Mouse (Mus musculus): ENCODE measurements at regions not wholly inside any gene's neighbourhood (a gene's known extent, or its start where the extent isn't known, plus 50 kb on each side); places are given as distances from the start of the nearest gene placed in this dataset.

DNA sequence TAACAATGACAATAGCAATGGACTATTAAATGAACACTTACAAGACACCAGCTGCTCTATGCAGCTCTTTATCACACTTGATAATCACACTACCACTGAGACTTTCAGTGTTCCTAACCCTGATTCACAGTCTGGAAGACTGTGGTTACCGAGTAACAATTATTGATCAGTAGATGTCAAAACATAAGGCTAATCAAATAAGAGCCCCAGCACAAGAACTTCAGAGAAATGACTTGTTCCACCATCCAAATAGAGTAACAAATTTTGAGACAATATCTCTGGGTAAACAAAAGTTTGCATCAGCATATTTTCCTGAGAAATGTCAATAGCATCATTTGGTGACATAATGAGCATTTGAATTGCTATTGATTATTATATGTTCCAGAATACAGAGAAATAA is 118.3 kb upstream of the Ccdc85a start:
- 55% methylated on average over 1 of the region's 1 CpGs for WGBS
- no peak overlapping the region for H3K9ac ChIP-seq (ENCODE audit: low read length)
- no peaks in the 10 kb centered on the region for H3K4me1 ChIP-seq (ENCODE audit: control insufficient read depth, insufficient read depth, low read length)
- no peak overlapping the region for H3K4me3 ChIP-seq (replicated peaks; ENCODE audit: low read length)
- H3K4me2 ChIP-seq (ENCODE audit: low read depth, low read length), result no peak overlapping the region
- ATAC-seq (ENCODE audit: insufficient read depth, low FRiP score), result no peak
- H3K36me3 ChIP-seq (ENCODE audit: control insufficient read depth, insufficient read depth, low read length), result no peaks in the 10 kb centered on the region
- H3K9me3 ChIP-seq (replicated peaks; ENCODE audit: control insufficient read depth, low read length), result no peaks in the 10 kb centered on the region
- H3K27me3 ChIP-seq (ENCODE audit: control insufficient read depth, insufficient read depth, low read length), result no peaks in the 10 kb centered on the region
- no peak overlapping the region for H3K27ac ChIP-seq (ENCODE audit: low read length)

DNA sequence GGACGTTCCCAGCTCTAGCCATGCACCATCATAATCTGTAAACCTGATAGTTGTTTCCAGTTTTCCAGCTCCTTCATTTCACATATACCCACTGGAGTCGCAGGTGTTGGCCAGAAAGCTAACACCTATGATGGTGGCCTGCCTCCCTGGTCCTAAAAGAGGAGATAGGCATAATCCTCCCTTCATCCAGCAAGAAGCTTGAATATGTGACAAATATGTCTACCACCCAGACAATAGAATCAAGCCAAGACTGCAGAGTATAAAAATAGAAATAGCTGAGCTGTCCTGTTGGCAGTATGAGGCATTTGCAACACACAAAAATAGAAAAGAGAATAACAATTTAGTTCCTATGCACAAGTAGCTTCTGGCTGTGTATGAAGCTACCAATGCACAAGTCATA is 117.3 kb upstream of the Ccdc85a start:
- Histone ChIP-seq H3K27me3 (ENCODE audit: control insufficient read depth, insufficient read depth, low read length) (no peaks in the 10 kb centered on the region), H3K36me3 (ENCODE audit: control insufficient read depth, insufficient read depth, low read length) (no peaks in the 10 kb centered on the region), H3K9me3 (replicated peaks; ENCODE audit: control insufficient read depth, low read length) (no peaks in the 10 kb centered on the region), H3K4me3 (replicated peaks; ENCODE audit: low read length) (no peak overlapping the region), H3K27ac (ENCODE audit: low read length) (no peak overlapping the region), H3K9ac (ENCODE audit: low read length) (no peak overlapping the region), H3K4me1 (ENCODE audit: control insufficient read depth, insufficient read depth, low read length) (no peaks in the 10 kb centered on the region), H3K4me2 (ENCODE audit: low read depth, low read length) (no peak overlapping the region)
- WGBS, result 81% methylated on average over 2 of the region's 2 CpGs
- ATAC-seq (ENCODE audit: insufficient read depth, low FRiP score), result no peak

DNA sequence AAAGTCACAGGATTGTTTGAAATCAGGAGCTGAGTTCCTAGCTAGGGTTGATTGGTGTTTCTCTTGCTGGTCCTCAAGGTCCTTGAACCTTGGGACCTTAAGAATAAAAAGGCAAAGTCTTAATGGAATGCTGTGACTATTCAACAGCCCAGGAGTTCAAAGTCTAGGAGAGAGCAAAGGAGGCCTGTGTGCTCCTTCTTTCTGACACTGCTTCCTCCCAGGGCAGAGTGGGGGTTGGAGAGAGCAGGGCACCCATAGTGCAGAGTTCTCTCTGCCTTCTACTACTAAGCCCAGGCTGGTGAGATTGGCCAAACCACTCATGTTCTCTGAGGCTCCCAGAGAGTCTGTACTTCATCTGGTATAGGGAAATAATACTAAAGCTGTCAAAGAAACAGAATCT is 115.6 kb upstream of the Ccdc85a start:
- ATAC-seq (ENCODE audit: insufficient read depth, low FRiP score), result no peak

DNA sequence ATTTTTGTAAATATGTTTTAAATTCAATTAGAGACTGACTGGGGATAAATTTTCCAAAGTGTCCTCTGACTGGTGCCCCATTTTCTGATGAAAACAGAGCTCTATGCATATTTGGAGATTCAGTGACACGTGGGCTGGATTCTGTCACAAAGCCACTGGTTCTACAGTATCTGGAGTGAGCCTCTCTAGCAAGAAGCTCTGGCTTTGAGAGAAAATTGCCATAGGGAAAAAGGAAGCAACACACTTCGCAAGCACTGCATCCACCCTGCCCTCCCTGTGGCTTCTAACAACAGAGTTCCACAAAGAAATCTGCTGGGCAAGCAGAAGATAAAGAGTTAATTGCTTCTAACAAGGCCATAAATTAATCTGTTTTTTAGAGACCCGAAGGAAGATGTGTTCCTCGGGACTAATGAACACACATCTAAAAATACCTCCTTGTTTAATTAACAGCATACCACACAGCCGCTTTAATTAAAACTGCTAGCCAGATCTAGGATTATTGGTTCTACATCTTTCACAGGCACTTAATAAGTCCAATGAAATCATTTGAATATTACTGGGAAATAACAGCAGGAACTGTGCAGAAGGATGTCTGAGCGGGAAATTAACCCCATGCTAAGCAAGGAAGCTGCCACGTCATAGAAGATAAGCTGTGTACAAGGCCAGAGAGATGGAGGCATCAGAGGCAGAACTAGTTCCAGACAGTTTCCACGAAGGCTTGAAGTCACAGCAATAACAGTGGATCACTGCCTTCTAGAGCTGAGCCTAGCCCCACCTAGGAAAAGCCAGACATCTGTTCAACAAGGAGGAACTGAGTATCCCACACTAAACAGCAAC is 113.7 kb upstream of the Ccdc85a start:
- no peaks in the 10 kb centered on the region for H3K27me3 ChIP-seq (ENCODE audit: control insufficient read depth, insufficient read depth, low read length)
- H3K27ac ChIP-seq (ENCODE audit: low read length), result no peak overlapping the region
- H3K4me3 ChIP-seq (replicated peaks; ENCODE audit: low read length), result no peak overlapping the region
- no peak overlapping the region for H3K4me2 ChIP-seq (ENCODE audit: low read depth, low read length)
- H3K4me1 ChIP-seq (ENCODE audit: control insufficient read depth, insufficient read depth, low read length), result no peaks in the 10 kb centered on the region
- H3K9me3 ChIP-seq (replicated peaks; ENCODE audit: control insufficient read depth, low read length), result no peaks in the 10 kb centered on the region
- H3K36me3 ChIP-seq (ENCODE audit: control insufficient read depth, insufficient read depth, low read length), result no peaks in the 10 kb centered on the region
- 38% methylated on average over 8 of the region's 8 CpGs for WGBS
- no peak overlapping the region for H3K9ac ChIP-seq (ENCODE audit: low read length)
- ATAC-seq (ENCODE audit: insufficient read depth, low FRiP score), result no peak

More for the DNA sequence above, 115.6 kb upstream of the Ccdc85a start:
- Histone ChIP-seq H3K9ac (ENCODE audit: low read length) (no peak overlapping the region), H3K9me3 (replicated peaks; ENCODE audit: control insufficient read depth, low read length) (no peaks in the 10 kb centered on the region), H3K4me2 (ENCODE audit: low read depth, low read length) (no peak overlapping the region), H3K36me3 (ENCODE audit: control insufficient read depth, insufficient read depth, low read length) (no peaks in the 10 kb centered on the region), H3K4me1 (ENCODE audit: control insufficient read depth, insufficient read depth, low read length) (no peaks in the 10 kb centered on the region), H3K4me3 (replicated peaks; ENCODE audit: low read length) (no peak overlapping the region), H3K27me3 (ENCODE audit: control insufficient read depth, insufficient read depth, low read length) (no peaks in the 10 kb centered on the region), H3K27ac (ENCODE audit: low read length) (no peak overlapping the region)

DNA sequence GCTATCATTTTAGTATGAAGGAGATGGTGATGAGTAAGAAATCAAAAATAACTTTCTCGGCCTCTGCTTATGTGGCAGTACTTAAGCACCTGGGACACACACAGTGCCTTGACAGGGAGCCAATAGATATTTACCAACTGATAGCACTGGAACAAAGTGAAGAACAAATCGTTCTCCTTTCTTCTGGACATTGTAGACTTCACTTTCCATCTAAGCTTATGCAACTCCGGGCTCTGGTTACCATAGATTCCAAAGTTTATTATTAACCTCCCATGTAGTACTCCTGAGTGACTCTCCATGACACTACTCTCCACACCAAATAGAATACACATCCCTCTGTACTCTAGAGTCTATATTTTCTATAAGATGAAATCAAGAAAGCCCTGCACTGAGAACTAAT is 110.9 kb upstream of the Ccdc85a start:
- no peaks in the 10 kb centered on the region for H3K4me1 ChIP-seq (ENCODE audit: control insufficient read depth, insufficient read depth, low read length)
- no peak for ATAC-seq (ENCODE audit: insufficient read depth, low FRiP score)
- 58% methylated on average over 3 of the region's 3 CpGs for WGBS

DNA sequence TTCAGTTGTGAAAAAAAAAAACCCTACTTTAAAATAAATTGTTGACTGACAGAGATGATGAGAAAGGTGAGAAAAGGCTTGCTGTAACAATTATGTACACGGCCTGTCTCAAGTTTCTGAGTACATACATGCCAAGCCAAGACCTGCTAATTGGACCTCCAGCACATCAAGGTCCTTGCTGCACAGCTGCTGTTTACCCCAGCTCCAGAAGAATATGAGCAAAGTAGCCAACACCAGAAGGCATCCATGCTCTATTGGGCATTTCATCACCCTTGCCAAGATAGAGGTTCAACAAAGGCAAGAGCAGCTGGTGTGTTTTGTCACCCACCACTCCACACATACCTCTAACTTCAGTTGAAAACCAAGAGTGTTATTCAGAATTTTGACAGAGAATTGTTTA is 109.2 kb upstream of the Ccdc85a start:
- Histone ChIP-seq H3K9ac (ENCODE audit: low read length) (no peak overlapping the region), H3K4me1 (ENCODE audit: control insufficient read depth, insufficient read depth, low read length) (no peaks in the 10 kb centered on the region), H3K4me3 (replicated peaks; ENCODE audit: low read length) (no peak overlapping the region), H3K27ac (ENCODE audit: low read length) (no peak overlapping the region), H3K9me3 (replicated peaks; ENCODE audit: control insufficient read depth, low read length) (no peaks in the 10 kb centered on the region), H3K4me2 (ENCODE audit: low read depth, low read length) (no peak overlapping the region), H3K36me3 (ENCODE audit: control insufficient read depth, insufficient read depth, low read length) (no peaks in the 10 kb centered on the region), H3K27me3 (ENCODE audit: control insufficient read depth, insufficient read depth, low read length) (no peaks in the 10 kb centered on the region)
- ATAC-seq (ENCODE audit: insufficient read depth, low FRiP score), result no peak
- 20% methylated on average over 1 of the region's 1 CpGs for WGBS

More for the DNA sequence above, 110.9 kb upstream of the Ccdc85a start:
- Histone ChIP-seq H3K9me3 (replicated peaks; ENCODE audit: control insufficient read depth, low read length) (no peaks in the 10 kb centered on the region), H3K27me3 (ENCODE audit: control insufficient read depth, insufficient read depth, low read length) (no peaks in the 10 kb centered on the region), H3K4me2 (ENCODE audit: low read depth, low read length) (no peak overlapping the region), H3K27ac (ENCODE audit: low read length) (no peak overlapping the region), H3K36me3 (ENCODE audit: control insufficient read depth, insufficient read depth, low read length) (no peaks in the 10 kb centered on the region), H3K9ac (ENCODE audit: low read length) (no peak overlapping the region), H3K4me3 (replicated peaks; ENCODE audit: low read length) (no peak overlapping the region)

DNA sequence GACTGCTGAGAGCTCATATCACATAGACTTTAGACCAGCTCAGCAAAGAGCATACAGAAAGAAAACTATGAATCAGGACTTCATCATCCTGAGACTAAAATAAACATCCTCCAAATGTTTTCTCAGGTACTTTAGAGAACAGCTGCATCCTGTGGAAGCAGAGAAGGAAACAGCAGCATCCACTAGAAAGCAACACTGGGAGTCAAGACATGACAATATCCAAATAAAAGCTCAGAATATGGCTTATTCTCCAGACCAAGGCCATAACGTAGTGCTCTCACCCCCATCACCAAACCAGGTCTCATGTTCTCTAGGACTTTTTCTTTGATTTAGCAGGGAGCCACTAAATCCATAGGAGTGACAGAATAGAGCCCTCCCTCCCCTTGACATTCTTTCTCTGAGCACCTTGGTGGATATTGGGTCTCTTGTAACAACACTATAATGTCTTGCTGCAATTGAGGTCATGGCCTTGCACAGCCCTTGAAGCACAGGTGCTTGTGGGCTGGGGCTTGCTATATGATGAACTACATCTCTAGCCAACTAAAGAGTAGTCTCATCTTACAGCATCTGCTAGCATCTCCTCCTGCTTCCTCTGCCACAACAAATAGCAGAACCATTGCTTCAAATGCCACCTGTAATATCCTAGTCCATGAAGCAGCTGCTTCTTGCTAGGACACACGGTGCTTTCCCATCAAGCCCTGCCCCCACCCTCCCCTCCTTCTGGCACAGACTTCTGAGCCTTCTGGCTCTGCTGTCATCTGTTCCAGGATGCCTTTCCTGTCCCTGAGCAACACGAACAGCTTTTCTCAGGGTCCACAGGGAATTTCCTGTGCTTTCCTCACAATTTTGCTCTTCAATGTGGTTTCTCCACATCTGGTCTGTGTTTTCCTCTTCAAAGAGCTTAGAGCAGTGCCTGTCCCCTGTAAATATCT is 108.4 kb upstream of the Ccdc85a start:
- H3K36me3 ChIP-seq (ENCODE audit: control insufficient read depth, insufficient read depth, low read length), result no peaks in the 10 kb centered on the region
- H3K9me3 ChIP-seq (replicated peaks; ENCODE audit: control insufficient read depth, low read length), result no peaks in the 10 kb centered on the region
- H3K9ac ChIP-seq (ENCODE audit: low read length), result no peak overlapping the region
- no peak overlapping the region for H3K4me2 ChIP-seq (ENCODE audit: low read depth, low read length)
- no peaks in the 10 kb centered on the region for H3K27me3 ChIP-seq (ENCODE audit: control insufficient read depth, insufficient read depth, low read length)
- H3K27ac ChIP-seq (ENCODE audit: low read length), result no peak overlapping the region; the same call in 1 of the 2 replicates
- H3K4me1 ChIP-seq (ENCODE audit: control insufficient read depth, insufficient read depth, low read length), result no peaks in the 10 kb centered on the region
- no peak overlapping the region for H3K4me3 ChIP-seq (replicated peaks; ENCODE audit: low read length)
- WGBS, result 20% methylated on average over 3 of the region's 3 CpGs
- peak; percentile 37; the same call in 1 of the 2 replicates for ATAC-seq (ENCODE audit: insufficient read depth, low FRiP score)

DNA sequence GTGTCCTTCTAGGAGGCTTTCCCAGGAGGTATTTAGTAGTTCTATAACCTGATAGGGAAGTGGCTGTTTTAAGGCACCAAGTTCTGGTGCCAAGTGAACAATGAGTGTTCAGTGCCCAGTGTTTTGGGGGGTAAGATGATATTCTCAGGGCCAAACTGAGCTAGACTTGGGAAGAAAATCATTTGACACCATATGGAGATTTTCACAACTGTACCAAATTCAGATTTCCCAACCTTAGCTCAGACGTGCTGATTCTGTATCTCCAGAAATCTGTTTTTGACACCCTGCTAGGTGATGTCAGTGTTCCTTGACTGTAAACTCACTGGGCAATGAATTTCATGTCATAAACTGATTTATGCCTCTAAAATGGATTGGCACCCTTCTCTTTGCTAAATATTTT is 104.3 kb upstream of the Ccdc85a start:
- Histone ChIP-seq H3K9ac (ENCODE audit: low read length) (no peak overlapping the region), H3K27me3 (ENCODE audit: control insufficient read depth, insufficient read depth, low read length) (no peaks in the 10 kb centered on the region), H3K4me1 (ENCODE audit: control insufficient read depth, insufficient read depth, low read length) (no peaks in the 10 kb centered on the region), H3K4me3 (replicated peaks; ENCODE audit: low read length) (no peak overlapping the region), H3K4me2 (ENCODE audit: low read depth, low read length) (no peak overlapping the region), H3K9me3 (replicated peaks; ENCODE audit: control insufficient read depth, low read length) (no peaks in the 10 kb centered on the region), H3K27ac (ENCODE audit: low read length) (no peak overlapping the region), H3K36me3 (ENCODE audit: control insufficient read depth, insufficient read depth, low read length) (no peaks in the 10 kb centered on the region)
- ATAC-seq (ENCODE audit: insufficient read depth, low FRiP score), result no peak
- WGBS, result 55% methylated on average over 1 of the region's 1 CpGs

DNA sequence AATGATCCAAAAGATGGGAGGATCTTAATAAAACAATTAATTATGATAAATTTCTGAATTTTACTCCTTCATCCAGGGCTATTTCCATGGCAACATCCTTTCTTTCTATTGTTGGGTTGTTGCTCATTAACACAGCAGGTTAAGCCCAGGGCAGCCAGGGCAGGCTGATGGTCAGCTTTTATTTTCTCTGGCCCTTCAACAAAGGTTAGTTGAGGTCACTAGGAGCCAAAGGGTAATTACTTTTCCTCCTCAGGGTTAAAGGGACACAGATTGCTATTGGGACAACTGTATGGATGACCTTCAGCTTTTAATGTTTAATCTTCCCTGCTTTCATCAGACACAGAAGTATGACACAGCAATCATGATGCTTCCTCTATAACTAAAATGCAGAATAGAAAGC is 101.3 kb upstream of the Ccdc85a start:
- H3K27me3 ChIP-seq (ENCODE audit: control insufficient read depth, insufficient read depth, low read length), result no peaks in the 10 kb centered on the region
- no peak for ATAC-seq (ENCODE audit: insufficient read depth, low FRiP score)
- H3K9ac ChIP-seq (ENCODE audit: low read length), result no peak overlapping the region
- H3K4me3 ChIP-seq (replicated peaks; ENCODE audit: low read length), result no peak overlapping the region
- H3K9me3 ChIP-seq (replicated peaks; ENCODE audit: control insufficient read depth, low read length), result no peaks in the 10 kb centered on the region
- no peaks in the 10 kb centered on the region for H3K36me3 ChIP-seq (ENCODE audit: control insufficient read depth, insufficient read depth, low read length)
- no peak overlapping the region for H3K4me2 ChIP-seq (ENCODE audit: low read depth, low read length)
- H3K4me1 ChIP-seq (ENCODE audit: control insufficient read depth, insufficient read depth, low read length), result no peaks in the 10 kb centered on the region
- H3K27ac ChIP-seq (ENCODE audit: low read length), result no peak overlapping the region

All from stomach, embryonic 16.5 days (tissue).